Mouse (Mus musculus): ENCODE data around the gene Agt. TPM values are rescaled to one million over a fixed set of nuclear protein-coding genes. Genes with fewer than 3 reads are reported as not detected.
A peak's percentile ranks its signal among the peaks of the same experiment; 100 is the strongest.

The Agt gene
- polyA plus RNA-seq, 1 experiment from 2014 or later, result not detected

GRCm38 (mm10) chr8:124585718-124586425, 16.4 kb upstream of the Agt start:
- Histone ChIP-seq H3K4me1 (ENCODE audit: control insufficient read depth, insufficient read depth, low read length) (no peaks in the 10 kb centered on the region), H3K4me2 (ENCODE audit: low read length) (no peak overlapping the region), H3K36me3 (ENCODE audit: control insufficient read depth, insufficient read depth, low read length) (no peaks in the 10 kb centered on the region), H3K4me3 (ENCODE audit: low read depth, low read length) (no peak overlapping the region), H3K9ac (ENCODE audit: low read length) (no peak overlapping the region), H3K27me3 (replicated peaks; ENCODE audit: control insufficient read depth, insufficient read depth, low read length) (no peaks in the 10 kb centered on the region), H3K27ac (ENCODE audit: low read depth, low read length) (no peak overlapping the region), H3K9me3 (replicated peaks; ENCODE audit: control insufficient read depth, low read length) (no peaks in the 10 kb centered on the region)
- no peak for ATAC-seq
- peak; percentile 13 for DNase-seq (ENCODE audit: low spot score)
- 63% methylated on average over 3 of the region's 3 CpGs for WGBS

DNA sequence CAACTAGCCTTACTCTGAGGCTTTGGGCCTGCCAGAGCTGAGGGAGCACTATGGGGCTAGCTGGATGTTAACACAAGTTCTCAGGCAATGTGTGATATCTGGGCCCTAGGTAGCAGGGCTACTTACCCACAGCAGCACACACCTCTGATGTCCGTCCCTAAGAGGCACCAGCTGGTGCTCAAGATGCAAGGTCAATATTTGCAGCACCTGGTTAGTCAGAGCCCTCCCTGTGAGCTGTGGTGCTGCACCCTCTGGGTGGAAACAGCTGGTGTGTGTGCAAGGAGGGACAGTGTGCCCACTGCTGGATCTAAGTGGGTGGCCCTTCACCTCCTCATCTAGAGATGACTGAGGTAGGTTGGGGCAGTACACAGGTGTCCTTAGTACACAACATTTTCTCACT, 7.2 kb upstream of the Agt start:
- ATAC-seq, result no peak
- Histone ChIP-seq H3K4me2 (ENCODE audit: low read length) (no peak overlapping the region), H3K4me1 (ENCODE audit: control insufficient read depth, insufficient read depth, low read length) (no peaks in the 10 kb centered on the region), H3K36me3 (ENCODE audit: control insufficient read depth, insufficient read depth, low read length) (no peaks in the 10 kb centered on the region), H3K9me3 (replicated peaks; ENCODE audit: control insufficient read depth, low read length) (no peaks in the 10 kb centered on the region), H3K4me3 (ENCODE audit: low read depth, low read length) (no peak overlapping the region), H3K27ac (ENCODE audit: low read depth, low read length) (no peak overlapping the region), H3K9ac (ENCODE audit: low read length) (no peak overlapping the region), H3K27me3 (replicated peaks; ENCODE audit: control insufficient read depth, insufficient read depth, low read length) (no peaks in the 10 kb centered on the region)
- DNase-seq (ENCODE audit: low spot score), result no peak
- 86% methylated on average over 1 of the region's 1 CpGs for WGBS

- DNase-seq (ENCODE audit: low spot score) (no peak), ATAC-seq (no peak)
- no peaks in the 10 kb centered on the region for H3K4me1 ChIP-seq (ENCODE audit: control insufficient read depth, insufficient read depth, low read length)
- H3K9me3 ChIP-seq (replicated peaks; ENCODE audit: control insufficient read depth, low read length), result no peaks in the 10 kb centered on the region
- no peak within 1 kb of the TSS for H3K9ac ChIP-seq (ENCODE audit: low read length)
- WGBS, result 94% methylated on average over 8 of the region's 8 CpGs
- H3K4me2 ChIP-seq (ENCODE audit: low read length), result no peak within 1 kb of the TSS
- no peaks in the 10 kb centered on the region for H3K27me3 ChIP-seq (replicated peaks; ENCODE audit: control insufficient read depth, insufficient read depth, low read length)
- no peaks in the 10 kb centered on the region for H3K36me3 ChIP-seq (ENCODE audit: control insufficient read depth, insufficient read depth, low read length)
- no peak within 1 kb of the TSS for H3K4me3 ChIP-seq (ENCODE audit: low read depth, low read length)
- H3K27ac ChIP-seq (ENCODE audit: low read depth, low read length), result no peak within 1 kb of the TSS
Measured at GRCm38 (mm10) chr8:124575811-124576210, 6.3 kb upstream of the Agt start, which contains the start of gene Capn9. Capn9 (plus strand) TSS chr8:124576111.

DNA sequence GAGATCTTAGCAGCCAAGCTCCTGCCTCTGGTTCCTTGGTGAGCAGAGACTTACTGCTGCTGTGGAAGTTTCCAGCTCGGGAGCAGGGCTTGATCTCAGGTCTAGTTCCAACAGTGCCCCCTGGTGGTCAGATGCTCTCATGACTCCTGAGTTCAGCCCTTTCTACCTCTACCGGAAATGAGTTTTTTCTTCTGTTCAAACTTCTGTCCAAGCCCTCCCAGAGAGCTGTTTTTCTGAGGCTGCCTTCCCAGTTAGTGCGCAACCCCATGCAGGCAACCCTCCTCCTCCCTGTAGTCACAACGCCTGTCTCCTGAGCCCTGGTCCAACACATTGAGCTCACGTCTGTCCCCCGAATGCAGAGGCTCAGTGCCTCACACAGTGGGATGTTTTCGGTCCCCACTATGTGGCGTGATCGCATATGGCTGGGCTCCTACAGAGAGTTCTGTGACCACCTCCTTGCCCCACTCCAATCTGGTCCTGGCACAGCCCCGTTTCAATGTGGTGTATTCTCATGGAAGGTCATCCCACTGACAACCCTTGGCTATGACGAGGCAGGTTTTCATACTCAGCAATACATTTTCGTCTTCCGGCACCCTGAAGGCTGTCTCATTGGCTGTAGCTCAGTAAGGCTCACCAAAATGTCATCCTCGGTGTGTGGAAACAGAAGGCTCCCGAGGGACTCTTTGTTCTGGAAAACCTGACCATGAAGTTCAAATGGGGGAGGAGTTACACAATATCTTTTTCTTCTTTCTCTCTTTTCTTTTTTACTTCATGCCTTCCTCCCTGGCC, 4.2 kb upstream of the Agt start:
- no peaks in the 10 kb centered on the region for H3K36me3 ChIP-seq (ENCODE audit: control insufficient read depth, insufficient read depth, low read length)
- 0 out of 2 replicates have a peak, but pooled peaks have one; percentile 40 for ATAC-seq

DNA sequence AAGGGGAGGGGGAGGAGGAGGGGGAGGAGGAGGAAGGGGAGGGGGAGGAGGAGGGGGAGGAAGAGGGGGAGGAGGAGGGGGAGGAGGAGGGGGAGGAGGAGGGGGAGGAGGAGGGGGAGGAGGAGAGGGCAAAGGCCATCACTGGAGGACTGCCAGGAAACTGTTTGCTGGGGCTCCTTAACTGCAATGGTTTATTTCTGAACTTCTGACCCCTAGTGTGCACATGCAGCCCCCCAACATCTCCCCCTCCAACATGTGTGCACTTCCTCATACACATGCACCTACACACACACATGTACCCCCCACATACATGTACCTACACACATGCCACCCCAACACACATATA, 2.9 kb upstream of the Agt start:
- no peak for DNase-seq (ENCODE audit: low spot score)

More for the DNA sequence above, 4.2 kb upstream of the Agt start:
- 62% methylated on average over 15 of the region's 15 CpGs for WGBS
- peak; percentile 91 for DNase-seq (ENCODE audit: low spot score)
- H3K27me3 ChIP-seq (replicated peaks; ENCODE audit: control insufficient read depth, insufficient read depth, low read length), result no peaks in the 10 kb centered on the region
- no peak overlapping the region for H3K9ac ChIP-seq (ENCODE audit: low read length)
- no peaks in the 10 kb centered on the region for H3K9me3 ChIP-seq (replicated peaks; ENCODE audit: control insufficient read depth, low read length)
- no peak overlapping the region for H3K4me2 ChIP-seq (ENCODE audit: low read length)
- no peak overlapping the region for H3K27ac ChIP-seq (ENCODE audit: low read depth, low read length)
- no peaks in the 10 kb centered on the region for H3K4me1 ChIP-seq (ENCODE audit: control insufficient read depth, insufficient read depth, low read length)
- no peak overlapping the region for H3K4me3 ChIP-seq (ENCODE audit: low read depth, low read length)

DNA sequence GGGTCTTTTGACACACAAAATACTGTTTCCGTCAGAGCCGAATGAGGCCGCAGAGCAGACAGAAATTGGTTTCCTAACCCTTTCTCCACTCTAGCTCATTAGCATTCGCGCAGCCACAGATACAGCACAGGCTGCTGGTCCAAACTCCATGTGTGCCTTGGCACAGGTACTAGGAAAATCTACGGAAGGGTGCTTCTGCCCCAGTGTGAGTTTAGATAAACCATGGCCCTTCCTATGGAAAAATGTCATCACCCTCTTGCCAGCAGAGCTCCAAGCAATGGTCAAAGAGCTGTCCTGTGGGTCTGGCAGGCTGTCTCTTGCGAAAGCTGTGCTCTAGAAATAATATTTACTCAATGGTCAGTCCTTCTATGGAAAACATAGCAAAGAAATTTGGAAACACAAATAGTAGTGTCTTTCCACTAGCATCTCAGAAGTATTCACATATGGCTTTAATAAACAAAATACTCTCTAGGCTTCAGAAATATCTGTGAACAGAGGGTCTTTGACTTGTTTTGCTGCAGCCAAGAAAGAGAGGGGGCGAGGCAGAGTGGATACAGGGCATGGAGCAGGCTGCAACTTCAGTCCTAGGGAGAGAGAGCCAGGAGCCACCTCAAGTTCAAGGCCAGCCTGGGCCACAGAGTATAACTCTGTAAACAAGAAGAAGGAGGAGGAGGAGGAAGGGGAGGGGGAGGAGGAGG, 2.4 kb upstream of the Agt start:
- no peak for ATAC-seq
- no peak for DNase-seq (ENCODE audit: low spot score)
- no peak overlapping the region for H3K9ac ChIP-seq (ENCODE audit: low read length)
- H3K27me3 ChIP-seq (replicated peaks; ENCODE audit: control insufficient read depth, insufficient read depth, low read length), result no peaks in the 10 kb centered on the region
- H3K36me3 ChIP-seq (ENCODE audit: control insufficient read depth, insufficient read depth, low read length), result no peaks in the 10 kb centered on the region
- WGBS, result 73% methylated on average over 8 of the region's 8 CpGs
- H3K4me3 ChIP-seq (ENCODE audit: low read depth, low read length), result no peak overlapping the region
- H3K9me3 ChIP-seq (replicated peaks; ENCODE audit: control insufficient read depth, low read length), result no peaks in the 10 kb centered on the region
- H3K4me2 ChIP-seq (ENCODE audit: low read length), result no peak overlapping the region
- no peak overlapping the region for H3K27ac ChIP-seq (ENCODE audit: low read depth, low read length)
- no peaks in the 10 kb centered on the region for H3K4me1 ChIP-seq (ENCODE audit: control insufficient read depth, insufficient read depth, low read length)

More for the DNA sequence above, 2.9 kb upstream of the Agt start:
- Histone ChIP-seq H3K9ac (ENCODE audit: low read length) (no peak overlapping the region), H3K27me3 (replicated peaks; ENCODE audit: control insufficient read depth, insufficient read depth, low read length) (no peaks in the 10 kb centered on the region), H3K4me1 (ENCODE audit: control insufficient read depth, insufficient read depth, low read length) (no peaks in the 10 kb centered on the region), H3K4me2 (ENCODE audit: low read length) (no peak overlapping the region), H3K36me3 (ENCODE audit: control insufficient read depth, insufficient read depth, low read length) (no peaks in the 10 kb centered on the region), H3K27ac (ENCODE audit: low read depth, low read length) (no peak overlapping the region), H3K4me3 (ENCODE audit: low read depth, low read length) (no peak overlapping the region), H3K9me3 (replicated peaks; ENCODE audit: control insufficient read depth, low read length) (no peaks in the 10 kb centered on the region)
- no peak for ATAC-seq

DNA sequence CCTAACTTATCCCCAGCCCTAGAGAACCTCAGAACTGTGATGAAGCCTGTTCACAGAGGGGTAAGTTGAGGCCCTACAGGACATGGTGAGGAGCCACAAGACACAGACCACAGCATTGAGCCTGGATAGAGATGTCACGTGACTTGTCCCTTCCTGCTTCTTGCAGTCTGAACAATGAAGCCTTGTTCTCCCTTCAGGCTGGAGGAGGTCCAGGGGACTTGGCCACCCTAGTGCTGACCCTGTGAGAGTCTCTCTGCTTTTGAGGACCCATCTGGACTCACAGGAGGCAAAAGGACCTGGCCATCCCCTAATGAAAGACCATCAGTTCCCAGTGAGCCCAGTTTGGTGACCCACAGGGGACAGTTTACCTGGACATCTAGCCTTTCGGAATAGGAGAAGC, 406 bp downstream of the Agt start:
- no peaks in the 10 kb centered on the region for H3K4me1 ChIP-seq (ENCODE audit: control insufficient read depth, insufficient read depth, low read length)
- no peaks in the 10 kb centered on the region for H3K36me3 ChIP-seq (ENCODE audit: control insufficient read depth, insufficient read depth, low read length)
- H3K27me3 ChIP-seq (replicated peaks; ENCODE audit: control insufficient read depth, insufficient read depth, low read length), result no peaks in the 10 kb centered on the region
- H3K9ac ChIP-seq (ENCODE audit: low read length), result no peak overlapping the region
- no peak overlapping the region for H3K4me2 ChIP-seq (ENCODE audit: low read length)
- ATAC-seq (no peak), DNase-seq (ENCODE audit: low spot score) (no peak)
- H3K27ac ChIP-seq (ENCODE audit: low read depth, low read length), result no peak overlapping the region
- no peak overlapping the region for H3K4me3 ChIP-seq (ENCODE audit: low read depth, low read length)
- no peaks in the 10 kb centered on the region for H3K9me3 ChIP-seq (replicated peaks; ENCODE audit: control insufficient read depth, low read length)
- 61% methylated on average over 2 of the region's 2 CpGs for WGBS

GRCm38 (mm10) chr8:124567584-124567983, 1.9 kb downstream of the Agt start:
- no peak overlapping the region for H3K4me2 ChIP-seq (ENCODE audit: low read length)
- no peaks in the 10 kb centered on the region for H3K9me3 ChIP-seq (replicated peaks; ENCODE audit: control insufficient read depth, low read length)
- no peaks in the 10 kb centered on the region for H3K27me3 ChIP-seq (replicated peaks; ENCODE audit: control insufficient read depth, insufficient read depth, low read length)
- no peak overlapping the region for H3K4me3 ChIP-seq (ENCODE audit: low read depth, low read length)
- no peaks in the 10 kb centered on the region for H3K36me3 ChIP-seq (ENCODE audit: control insufficient read depth, insufficient read depth, low read length)
- no peaks in the 10 kb centered on the region for H3K4me1 ChIP-seq (ENCODE audit: control insufficient read depth, insufficient read depth, low read length)
- DNase-seq (ENCODE audit: low spot score), result no peak
- H3K27ac ChIP-seq (ENCODE audit: low read depth, low read length), result no peak overlapping the region
- WGBS, result 88% methylated on average over 3 of the region's 3 CpGs
- no peak for ATAC-seq
- H3K9ac ChIP-seq (ENCODE audit: low read length), result no peak overlapping the region

DNA sequence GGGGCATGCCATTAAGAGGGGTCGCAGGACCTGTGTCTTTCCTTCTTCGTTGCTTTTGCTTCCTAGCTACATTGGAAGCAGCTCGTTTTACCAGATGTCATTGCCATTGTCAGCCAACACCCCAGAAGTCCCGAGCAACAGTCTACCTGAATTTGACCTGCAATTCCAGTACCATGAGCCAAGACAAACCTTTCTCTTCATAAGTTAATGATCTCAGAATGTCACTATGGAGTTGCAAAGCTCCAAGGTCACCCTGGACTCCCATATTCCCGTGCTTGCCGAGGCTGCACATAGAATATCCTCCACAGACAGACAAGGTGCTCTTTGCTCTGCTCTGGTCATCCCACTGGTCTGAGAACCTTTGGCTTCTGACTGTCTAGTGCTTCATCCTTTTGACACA, 2.4 kb downstream of the Agt start:
- DNase-seq (ENCODE audit: low spot score), result no peak
- H3K9ac ChIP-seq (ENCODE audit: low read length), result no peak overlapping the region
- H3K4me3 ChIP-seq (ENCODE audit: low read depth, low read length), result no peak overlapping the region
- 84% methylated on average over 6 of the region's 6 CpGs for WGBS
- no peaks in the 10 kb centered on the region for H3K27me3 ChIP-seq (replicated peaks; ENCODE audit: control insufficient read depth, insufficient read depth, low read length)
- H3K4me1 ChIP-seq (ENCODE audit: control insufficient read depth, insufficient read depth, low read length), result no peaks in the 10 kb centered on the region
- ATAC-seq, result no peak
- no peaks in the 10 kb centered on the region for H3K36me3 ChIP-seq (ENCODE audit: control insufficient read depth, insufficient read depth, low read length)
- H3K27ac ChIP-seq (ENCODE audit: low read depth, low read length), result no peak overlapping the region
- no peak overlapping the region for H3K4me2 ChIP-seq (ENCODE audit: low read length)
- H3K9me3 ChIP-seq (replicated peaks; ENCODE audit: control insufficient read depth, low read length), result no peaks in the 10 kb centered on the region

Measured in forebrain, embryonic 14.5 days (tissue).